Mouse (Mus musculus): ENCODE results near the gene Fbxw5.

DNA sequence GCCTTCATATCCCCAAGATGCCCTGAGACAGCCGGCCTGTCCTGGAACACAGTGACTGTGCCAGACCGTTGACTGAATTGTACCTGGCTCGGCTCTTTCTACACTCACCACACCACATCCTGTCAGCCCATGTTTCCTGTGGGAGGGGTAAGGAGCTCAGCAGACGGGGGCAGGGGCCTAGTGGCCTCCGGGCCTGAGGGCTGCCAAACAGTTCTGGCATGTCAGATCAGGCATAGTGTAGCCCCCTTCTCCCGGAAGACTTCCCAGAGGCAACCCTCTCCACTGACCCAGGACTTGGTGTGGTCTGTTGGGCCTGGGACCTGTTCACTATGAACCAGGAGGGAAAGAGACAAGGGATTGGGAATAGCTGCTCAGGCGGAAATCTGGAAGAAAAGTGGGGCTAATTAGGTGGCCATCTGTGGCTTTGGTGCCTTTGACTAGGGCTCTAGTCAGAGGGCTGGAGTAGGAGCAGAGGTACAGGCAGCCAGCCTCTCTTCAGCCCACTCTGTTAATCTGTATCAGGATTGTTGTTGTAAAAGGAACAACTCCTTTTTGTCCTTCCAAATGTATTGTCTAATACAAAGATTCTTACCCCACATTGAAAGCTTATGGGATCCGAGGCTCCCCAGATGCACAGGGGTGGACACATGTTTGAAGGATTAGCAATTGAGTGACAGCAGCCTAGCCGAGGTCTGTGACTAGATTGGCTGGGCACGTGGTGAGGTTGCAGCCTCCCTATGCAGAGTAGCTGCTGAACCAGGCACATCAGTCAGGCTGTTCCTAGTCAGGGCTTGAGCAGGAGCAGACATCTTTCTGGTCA lies 34.5 kb upstream of the Fbxw5 start:
- 0 out of 2 replicates have a peak, but pooled peaks have one; percentile 36 for TF ChIP-seq CTCF (IDR thresholded peaks at IDR 0.05; ENCODE audit: borderline replicate concordance, control insufficient read depth, extremely low read depth, insufficient read depth, low read length, poor library complexity)
- TF ChIP-seq POLR2A (IDR thresholded peaks at IDR 0.05; ENCODE audit: control insufficient read depth, extremely low read depth, insufficient read depth, low read length, poor library complexity) = peak; percentile 84

All from thymus, adult 2 months (tissue).